Mouse (Mus musculus) liver, postnatal 0 days (tissue): Measurements from ENCODE around the gene Olfr1154.

Experiments used
- CTCF ChIP-seq: sonication (generic); IDR thresholded peaks from 2 replicates; pipeline ENCODE4 v1.5.1; 2016; ENCODE audit warnings: antibody characterized with exemption, low read depth
- EP300 ChIP-seq: IDR thresholded peaks from 2 replicates; pipeline ENCODE4 v1.6.1; 2016; ENCODE audit warnings: antibody characterized with exemption, low read depth, mild to moderate bottlenecking

DNA sequence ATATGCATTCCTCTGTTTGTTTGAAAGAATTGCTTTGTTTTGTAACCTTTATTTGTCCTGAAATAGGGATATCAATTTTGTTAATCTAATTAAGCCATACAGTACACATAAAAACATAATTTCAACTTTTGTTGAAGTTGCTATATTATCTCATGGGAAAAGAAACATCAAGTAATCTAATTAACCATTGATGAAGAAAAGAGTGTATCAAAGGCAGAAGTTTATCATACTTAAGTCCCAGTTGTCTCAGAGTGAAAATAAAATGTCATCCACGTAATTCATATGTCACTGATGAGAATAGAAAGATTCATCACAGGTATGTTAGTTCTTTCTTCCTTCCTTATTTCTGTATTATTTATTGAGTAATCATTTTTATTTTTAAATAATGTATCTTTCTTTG is 10.3 kb downstream of the Olfr1154 start, which contains the start of gene Olfr1153:
- TF ChIP-seq CTCF = no peak
- TF ChIP-seq EP300 = no peak
